Mouse (Mus musculus) midbrain, embryonic 14.5 days (tissue): ENCODE measurements around the gene Rasa2. TPM values are rescaled to one million over a fixed set of nuclear protein-coding genes. Genes with fewer than 3 reads are reported as not detected.
"Not testable (repeated sequence)": the region's sequence is repeated elsewhere in the genome, so short reads cannot be mapped to it uniquely, and the experiment has no call there.

Experiments used
- ATAC-seq: fragments of 200-750 bp; cut with Nextera tagmentation; 2 replicates; pipeline ENCODE4 v1.8.0; 2017; ENCODE audit warnings: moderate number of reproducible peaks, moderate library complexity; ENCODE audit not compliant: low FRiP score, low TSS enrichment
- DNase-seq: peaks from one replicate; pipeline ENCODE4 v3.0.0-alpha.2; 2015
- H3K27ac ChIP-seq: fragments of 300-500 bp; sonication (generic); replicated peaks from 2 replicates; pipeline ENCODE4 v1.5.1; 2014; ENCODE audit warnings: mild to moderate bottlenecking, low read depth, low read length, moderate library complexity
- H3K27me3 ChIP-seq: fragments of 300-500 bp; sonication (generic); 2 replicates; pipeline ENCODE4 v1.6.1; 2014; ENCODE audit warnings: low read length, control low read depth, mixed read lengths; ENCODE audit not compliant: control insufficient read depth, insufficient read depth
- H3K36me3 ChIP-seq: fragments of 300-500 bp; sonication (generic); 2 replicates; pipeline ENCODE4 v1.6.1; 2014; ENCODE audit warnings: low read length, control low read depth; ENCODE audit not compliant: control insufficient read depth, insufficient read depth
- H3K4me1 ChIP-seq: fragments of 300-500 bp; sonication (generic); 2 replicates; pipeline ENCODE4 v1.6.1; 2014; ENCODE audit warnings: mild to moderate bottlenecking, antibody characterized with exemption, low read length, control low read depth; ENCODE audit not compliant: control insufficient read depth, insufficient read depth
- H3K4me2 ChIP-seq: fragments of 300-500 bp; sonication (generic); 2 replicates; pipeline ENCODE4 v1.6.1; 2014; ENCODE audit warnings: mild to moderate bottlenecking, low read length, moderate library complexity
- H3K4me3 ChIP-seq: fragments of 300-500 bp; sonication (generic); replicated peaks from 2 replicates; pipeline ENCODE4 v1.5.1; 2014; ENCODE audit warnings: low read depth, low read length
- H3K9ac ChIP-seq: fragments of 300-500 bp; sonication (generic); replicated peaks from 2 replicates; pipeline ENCODE4 v1.6.1; 2014; ENCODE audit warnings: mild to moderate bottlenecking, low read length, moderate library complexity
- H3K9me3 ChIP-seq: fragments of 300-500 bp; sonication (generic); 2 replicates; pipeline ENCODE4 v1.6.1; 2016; ENCODE audit warnings: low read length, control low read depth, mixed read lengths; ENCODE audit not compliant: control insufficient read depth
- WGBS: fragments of 180-500 bp; shearing (Covaris S2); extraction: QIAGEN DNeasy Blood & Tissue Kit; methylation state at CpG from one replicate; pipeline ENCODE4 v1.1.7; 2014; 5-methylcytosine and 5-hydroxymethylcytosine counted together
- polyA plus RNA-seq: library from polyadenylated mRNA; unstranded; fragments of >200 nt; fragmentation: Nextera tagmentation; extraction: Ambion mirVana; gene quantifications from 2 replicates; pipeline ENCODE4 v1.2.1, GENCODE M21; 2014

The Rasa2 gene
- polyA plus RNA-seq, 1 experiment from 2014 or later = 17.9 TPM

DNA sequence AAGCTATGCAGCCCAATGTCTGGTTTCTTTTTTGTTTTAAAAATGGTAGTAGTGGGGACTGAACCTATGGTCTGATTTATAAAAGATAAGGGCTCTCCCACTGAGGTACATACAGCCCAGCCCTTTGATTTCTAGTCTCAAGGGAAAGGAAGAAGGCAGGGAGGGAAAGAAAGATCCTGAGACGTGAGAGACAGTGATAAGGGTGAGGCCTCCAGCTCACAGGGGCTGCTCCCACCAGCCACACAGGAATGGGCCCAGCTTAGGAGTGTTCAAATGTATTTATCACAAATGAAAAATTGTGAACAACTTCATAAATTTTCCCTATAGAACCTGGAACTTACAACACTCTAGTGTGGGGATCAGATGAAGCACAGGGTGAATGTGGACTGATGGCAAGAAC lies 72.8 kb downstream of the Rasa2 start:
- ATAC-seq = no peak

GRCm38 (mm10) chr9:96554095-96554494 lies 77.3 kb downstream of the Rasa2 start:
- ATAC-seq = no peak
- WGBS = 92% methylated on average over 1 of the region's 1 CpGs
- no peak for DNase-seq

More for the DNA sequence above, 72.8 kb downstream of the Rasa2 start:
- no peaks in the 10 kb centered on the region for H3K27me3 ChIP-seq
- WGBS = 80% methylated on average over 1 of the region's 1 CpGs
- peaks cover 29% of the 10 kb centered on the region for H3K36me3 ChIP-seq
- no peak overlapping the region for H3K27ac ChIP-seq
- H3K4me3 ChIP-seq = no peak overlapping the region
- H3K9me3 ChIP-seq = no peaks in the 10 kb centered on the region
- H3K9ac ChIP-seq = no peak overlapping the region
- H3K4me1 ChIP-seq = no peaks in the 10 kb centered on the region
- no peak for DNase-seq
- no peak overlapping the region for H3K4me2 ChIP-seq

GRCm38 (mm10) chr9:96545410-96545809 lies 86.0 kb downstream of the Rasa2 start:
- DNase-seq = no peak
- Histone ChIP-seq H3K4me3 (no peak overlapping the region), H3K36me3 (peaks cover 28% of the 10 kb centered on the region), H3K4me1 (no peaks in the 10 kb centered on the region; the same call in 1 of the 2 replicates), H3K27ac (no peak overlapping the region), H3K9ac (no peak overlapping the region), H3K27me3 (no peaks in the 10 kb centered on the region), H3K9me3 (no peaks in the 10 kb centered on the region), H3K4me2 (no peak overlapping the region)
- 93% methylated on average over 13 of the region's 13 CpGs for WGBS
- no peak for ATAC-seq

More at GRCm38 (mm10) chr9:96554095-96554494, 77.3 kb downstream of the Rasa2 start:
- Histone ChIP-seq H3K4me3 (no peak overlapping the region), H3K36me3 (peaks cover 29% of the 10 kb centered on the region), H3K27me3 (no peaks in the 10 kb centered on the region), H3K9ac (no peak overlapping the region), H3K9me3 (no peaks in the 10 kb centered on the region), H3K4me2 (no peak overlapping the region), H3K4me1 (no peaks in the 10 kb centered on the region), H3K27ac (no peak overlapping the region)

- H3K9ac ChIP-seq = peak overlapping the region; percentile 43
- H3K4me2 ChIP-seq = peak overlapping the region; percentile 52
- H3K4me3 ChIP-seq = peak overlapping the region; percentile 22; the same call in 1 of the 2 replicates
- H3K27ac ChIP-seq = peak overlapping the region; percentile 75
- WGBS = 21% methylated on average over 27 of the region's 27 CpGs
- H3K4me1 ChIP-seq = no peaks in the 10 kb centered on the region; the same call in 1 of the 2 replicates
- DNase-seq = peak; percentile 93
- no peaks in the 10 kb centered on the region for H3K9me3 ChIP-seq
- peak; percentile 84 for ATAC-seq
- peaks cover 28% of the 10 kb centered on the region for H3K36me3 ChIP-seq
- H3K27me3 ChIP-seq = no peaks in the 10 kb centered on the region
These were observed 87.5 kb downstream of the Rasa2 start for GRCm38 (mm10) chr9:96543643-96544640.

DNA sequence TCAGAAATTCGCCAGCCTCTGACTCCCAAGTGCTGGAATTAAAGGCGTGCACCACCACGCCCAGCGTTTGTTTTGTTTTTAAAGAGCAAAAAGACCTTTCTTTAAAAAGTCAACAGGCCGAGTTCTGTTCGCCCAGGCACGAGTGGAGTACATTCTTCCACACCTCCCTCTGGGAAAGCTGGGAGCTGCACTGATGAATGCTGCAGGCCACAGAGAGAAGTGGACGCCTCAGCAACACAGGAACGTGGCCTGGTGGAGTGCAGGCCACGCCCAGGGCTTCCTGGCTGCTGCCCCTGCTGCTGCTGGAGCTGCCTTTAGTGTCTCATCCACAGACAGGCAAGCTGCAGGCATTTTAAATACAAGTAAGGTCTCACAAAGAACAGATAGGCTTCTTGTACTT lies 92.5 kb downstream of the Rasa2 start:
- H3K27me3 ChIP-seq = no peaks in the 10 kb centered on the region
- no peaks in the 10 kb centered on the region for H3K9me3 ChIP-seq
- H3K36me3 ChIP-seq = peaks cover 17% of the 10 kb centered on the region
- no peak overlapping the region for H3K27ac ChIP-seq
- H3K4me3 ChIP-seq = no peak overlapping the region
- H3K9ac ChIP-seq = no peak overlapping the region
- no peak for ATAC-seq
- peaks cover 6% of the 10 kb centered on the region; the same call in 1 of the 2 replicates for H3K4me1 ChIP-seq
- DNase-seq = no peak
- no peak overlapping the region for H3K4me2 ChIP-seq
- WGBS = 62% methylated on average over 10 of the region's 10 CpGs

GRCm38 (mm10) chr9:96537615-96537919 lies 93.8 kb downstream of the Rasa2 start:
- DNase-seq (no peak), ATAC-seq (no peak)
- Histone ChIP-seq H3K27ac (no peak overlapping the region), H3K9ac (no peak overlapping the region), H3K4me1 (peaks cover 6% of the 10 kb centered on the region; the same call in 1 of the 2 replicates), H3K9me3 (no peaks in the 10 kb centered on the region), H3K36me3 (peaks cover 12% of the 10 kb centered on the region), H3K27me3 (no peaks in the 10 kb centered on the region), H3K4me3 (no peak overlapping the region), H3K4me2 (no peak overlapping the region)
- 89% methylated on average over 6 of the region's 6 CpGs for WGBS

- DNase-seq = peak; percentile 54
- H3K36me3 ChIP-seq = peaks cover 7% of the 10 kb centered on the region
- peak overlapping the region; percentile 39; the same call in 1 of the 2 replicates for H3K9ac ChIP-seq
- 0 out of 2 replicates have a peak overlapping the region, but pooled peaks have one; percentile 13 for H3K27ac ChIP-seq
- WGBS = 39% methylated on average over 37 of the region's 37 CpGs
- no peaks in the 10 kb centered on the region for H3K9me3 ChIP-seq
- no peak for ATAC-seq
- H3K4me3 ChIP-seq = peak overlapping the region; percentile 24
- peaks cover 6% of the 10 kb centered on the region; the same call in 1 of the 2 replicates for H3K4me1 ChIP-seq
- peak overlapping the region; percentile 55 for H3K4me2 ChIP-seq
- H3K27me3 ChIP-seq = no peaks in the 10 kb centered on the region
These were observed 94.4 kb downstream of the Rasa2 start for GRCm38 (mm10) chr9:96536895-96537614.

GRCm38 (mm10) chr9:96536093-96536492 lies 95.3 kb downstream of the Rasa2 start:
- not testable (repeated sequence) for DNase-seq, H3K9ac ChIP-seq, H3K36me3 ChIP-seq, H3K4me2 ChIP-seq, H3K9me3 ChIP-seq, H3K27ac ChIP-seq, H3K27me3 ChIP-seq, H3K4me3 ChIP-seq, H3K4me1 ChIP-seq, ATAC-seq
- 95% methylated on average over 4 of the region's 4 CpGs for WGBS
